Mouse (Mus musculus) C2C12 (cell line): ENCODE measurements around the gene Ndufa7. TPM values are rescaled to one million over a fixed set of nuclear protein-coding genes. Genes with fewer than 3 reads are reported as not detected.

ENCODE experiments used
- microRNA-seq: library from miRNA; unstranded; fragments of <30 nt; microRNA quantifications from one replicate; pipeline ENCODE4, GENCODE M21; 2019; ENCODE audit warnings: borderline microRNAs expressed
- polyA plus RNA-seq: library from polyadenylated mRNA; unstranded; fragments of >200 nt; fragmentation: generic; extraction: Trizol; gene quantifications from one replicate; pipeline ENCODE4 v1.2.1, GENCODE M21; 2012; ENCODE audit warnings: missing spikeins

The Ndufa7 gene
- polyA plus RNA-seq, 1 experiment, result 493 TPM

Small RNA genes within 50 kb of the gene (microRNA-seq; reads per million reads assigned to microRNA genes)
- gene Gm27740, result not detected

Other genes with a start within 250 kb of the Ndufa7 start
- gene Zfp414, start 195.5 kb upstream of the Ndufa7 start, polyA plus RNA-seq, result 25.1 TPM
- not detected for gene Pram1, start 186.5 kb upstream of the Ndufa7 start, polyA plus RNA-seq
- 129 TPM for gene Hnrnpm, start 137.7 kb upstream of the Ndufa7 start, polyA plus RNA-seq
- gene March2, start 105.9 kb upstream of the Ndufa7 start, polyA plus RNA-seq, result 30.9 TPM
- 97.3 TPM for gene Rab11b, start 64.0 kb upstream of the Ndufa7 start, polyA plus RNA-seq
- gene Angptl4, start 42.7 kb upstream of the Ndufa7 start, polyA plus RNA-seq, result 212 TPM
- 5.0 TPM for gene Kank3, start 14.1 kb upstream of the Ndufa7 start, polyA plus RNA-seq
- gene Rps28, start within 50 bp of the Ndufa7 start, polyA plus RNA-seq, result 8,619 TPM
- 77.8 TPM for gene Cd320, start 18.5 kb downstream of the Ndufa7 start, polyA plus RNA-seq
- gene Gm7029, start 49.3 kb downstream of the Ndufa7 start, polyA plus RNA-seq, result not detected
- 68.6 TPM for gene Kifc1, start 66.1 kb downstream of the Ndufa7 start, polyA plus RNA-seq
- not detected for gene Platr17, start 80.6 kb downstream of the Ndufa7 start, polyA plus RNA-seq
- 19.3 TPM for gene Daxx, start 84.8 kb downstream of the Ndufa7 start, polyA plus RNA-seq
- 30.5 TPM for gene Tapbp, start 91.3 kb downstream of the Ndufa7 start, polyA plus RNA-seq
- gene Zbtb22, start 91.3 kb downstream of the Ndufa7 start, polyA plus RNA-seq, result 30.3 TPM
- gene Rgl2, start 105.0 kb downstream of the Ndufa7 start, polyA plus RNA-seq, result 31.7 TPM
- 130 TPM for gene Pfdn6, start 115.8 kb downstream of the Ndufa7 start, polyA plus RNA-seq
- 64.8 TPM for gene Wdr46, start 116.1 kb downstream of the Ndufa7 start, polyA plus RNA-seq
- 1.5 TPM for gene B3galt4, start 126.9 kb downstream of the Ndufa7 start, polyA plus RNA-seq
- gene Vps52, start 131.2 kb downstream of the Ndufa7 start, polyA plus RNA-seq, result 24.4 TPM
- 517 TPM for gene Rps18, start 131.4 kb downstream of the Ndufa7 start, polyA plus RNA-seq
- gene H2-K1, start 175.8 kb downstream of the Ndufa7 start, polyA plus RNA-seq, result 19.0 TPM
- gene Ring1, start 200.1 kb downstream of the Ndufa7 start, polyA plus RNA-seq, result 26.8 TPM
- 17.6 TPM for gene H2-Ke6, start 203.5 kb downstream of the Ndufa7 start, polyA plus RNA-seq
- gene Slc39a7, start 207.1 kb downstream of the Ndufa7 start, polyA plus RNA-seq, result 175 TPM
- gene Rxrb, start 207.2 kb downstream of the Ndufa7 start, polyA plus RNA-seq, result 39.0 TPM
- 0.77 TPM for gene Col11a2, start 214.9 kb downstream of the Ndufa7 start, polyA plus RNA-seq